Mouse (Mus musculus): ENCODE measurements around the gene Dync1h1.

GRCm38 (mm10) chr12:110703682-110704081 lies 102.4 kb downstream of the Dync1h1 start:
- TF ChIP-seq ZC3H11A (IDR thresholded peaks at IDR 0.05; ENCODE audit: borderline replicate concordance, low read depth, low read length), result no peak
- TF ChIP-seq ZNF384 (IDR thresholded peaks at IDR 0.05; ENCODE audit: low read depth, low read length), result no peak
- no peak for TF ChIP-seq CHD2 (IDR thresholded peaks at IDR 0.05; ENCODE audit: low read depth, low read length)
- no peak for TF ChIP-seq HCFC1 (IDR thresholded peaks at IDR 0.05; ENCODE audit: borderline replicate concordance, insufficient read depth, low read length)
- no peak for TF ChIP-seq MAFK (IDR thresholded peaks at IDR 0.05; ENCODE audit: insufficient read depth, low read depth, low read length)
